Mouse (Mus musculus): ENCODE results near the gene Plekha7. TPM values are rescaled to one million over a fixed set of nuclear protein-coding genes. Genes with fewer than 3 reads are reported as not detected.
A peak's percentile ranks its signal among the peaks of the same experiment; 100 is the strongest.

The Plekha7 gene
- total and polyA plus RNA-seq, 2 experiments from 2014 or later: 9.0 to 20.9 TPM

- Histone ChIP-seq H3K9ac (replicated peaks; ENCODE audit: low read length, poor library complexity, severe bottlenecking) (no peak overlapping the region), H3K4me3 (ENCODE audit: low read depth, low read length) (no peak overlapping the region), H3K4me1 (ENCODE audit: insufficient read depth, low read length) (peaks cover 4% of the 10 kb centered on the region; the same call in 1 of the 2 replicates), H3K27me3 (ENCODE audit: insufficient read depth, low read length) (no peaks in the 10 kb centered on the region), H3K9me3 (ENCODE audit: low read length) (0 out of 2 replicates have a peak, but pooled peaks cover 4% of the 10 kb centered on the region), H3K36me3 (ENCODE audit: insufficient read depth, low read length) (no peaks in the 10 kb centered on the region), H3K27ac (ENCODE audit: low read depth, low read length) (no peak overlapping the region), H3K4me2 (ENCODE audit: low read depth, low read length, poor library complexity, severe bottlenecking) (no peak overlapping the region)
- 86% methylated on average over 12 of the region's 12 CpGs for WGBS
- ATAC-seq (ENCODE audit: low FRiP score) (no peak), DNase-seq (ENCODE audit: low spot score) (no peak)
- no peak for TF ChIP-seq CTCF (IDR thresholded peaks at IDR 0.05)
Measured at GRCm38 (mm10) chr7:116220103-116220707, 88.0 kb downstream of the Plekha7 start.

GRCm38 (mm10) chr7:116217747-116218146 is 90.4 kb downstream of the Plekha7 start:
- no peak for ATAC-seq (ENCODE audit: low FRiP score)

GRCm38 (mm10) chr7:116211904-116212303 is 96.3 kb downstream of the Plekha7 start:
- 21% methylated on average over 9 of the region's 9 CpGs for WGBS
- Histone ChIP-seq H3K27me3 (ENCODE audit: insufficient read depth, low read length) (no peaks in the 10 kb centered on the region), H3K4me2 (ENCODE audit: low read depth, low read length, poor library complexity, severe bottlenecking) (no peak overlapping the region), H3K9ac (replicated peaks; ENCODE audit: low read length, poor library complexity, severe bottlenecking) (no peak overlapping the region), H3K4me3 (ENCODE audit: low read depth, low read length) (no peak overlapping the region), H3K4me1 (ENCODE audit: insufficient read depth, low read length) (peaks cover 17% of the 10 kb centered on the region; the same call in 1 of the 2 replicates), H3K9me3 (ENCODE audit: low read length) (0 out of 2 replicates have a peak, but pooled peaks cover 4% of the 10 kb centered on the region), H3K27ac (ENCODE audit: low read depth, low read length) (no peak overlapping the region; the same call in 1 of the 2 replicates), H3K36me3 (ENCODE audit: insufficient read depth, low read length) (no peaks in the 10 kb centered on the region)
- no peak for TF ChIP-seq CTCF (IDR thresholded peaks at IDR 0.05)
- DNase-seq (ENCODE audit: low spot score) (no peak), ATAC-seq (ENCODE audit: low FRiP score) (no peak)

More at GRCm38 (mm10) chr7:116217747-116218146, 90.4 kb downstream of the Plekha7 start:
- Histone ChIP-seq H3K4me2 (ENCODE audit: low read depth, low read length, poor library complexity, severe bottlenecking) (no peak overlapping the region), H3K27me3 (ENCODE audit: insufficient read depth, low read length) (no peaks in the 10 kb centered on the region), H3K9me3 (ENCODE audit: low read length) (0 out of 2 replicates have a peak, but pooled peaks cover 4% of the 10 kb centered on the region), H3K4me1 (ENCODE audit: insufficient read depth, low read length) (peaks cover 4% of the 10 kb centered on the region; the same call in 1 of the 2 replicates), H3K4me3 (ENCODE audit: low read depth, low read length) (no peak overlapping the region), H3K27ac (ENCODE audit: low read depth, low read length) (no peak overlapping the region), H3K36me3 (ENCODE audit: insufficient read depth, low read length) (no peaks in the 10 kb centered on the region), H3K9ac (replicated peaks; ENCODE audit: low read length, poor library complexity, severe bottlenecking) (no peak overlapping the region)
- no peak for TF ChIP-seq CTCF (IDR thresholded peaks at IDR 0.05)
- DNase-seq (ENCODE audit: low spot score): no peak
- 92% methylated on average over 7 of the region's 7 CpGs for WGBS

DNA sequence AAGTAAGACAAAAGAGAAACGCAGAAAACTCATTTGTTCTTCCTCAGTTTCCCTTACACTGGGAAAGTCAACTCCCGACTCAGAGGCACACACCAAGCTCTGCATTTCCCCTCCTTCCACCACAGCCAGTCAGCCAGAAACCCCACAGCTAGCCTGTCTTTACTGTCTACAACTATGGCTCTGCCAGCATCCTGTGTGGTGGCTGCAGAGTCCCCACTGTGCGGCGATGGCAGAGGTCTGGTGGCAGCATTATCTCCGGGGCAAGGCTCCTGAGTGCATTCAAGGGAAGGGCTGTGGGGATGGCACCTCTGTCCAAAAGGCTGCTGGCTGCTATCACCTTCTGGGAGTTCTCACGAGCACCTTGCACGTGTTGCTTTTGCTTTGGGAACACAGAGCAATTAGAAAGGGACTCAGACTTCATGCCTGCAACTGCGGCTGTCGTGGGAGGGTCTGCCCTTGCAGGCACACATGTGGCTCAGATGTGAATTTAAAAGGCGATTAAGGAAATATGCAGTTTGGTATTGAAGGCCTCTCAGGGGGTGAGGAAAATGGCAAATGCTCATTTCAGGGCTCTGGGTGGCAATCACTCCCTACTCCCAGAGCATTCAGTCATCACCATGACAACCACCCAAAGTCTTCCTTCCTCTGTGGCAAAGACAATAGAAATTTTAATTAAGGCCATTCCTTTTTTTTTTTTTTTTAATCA is 98.1 kb downstream of the Plekha7 start:
- no peak overlapping the region for H3K4me3 ChIP-seq (ENCODE audit: low read depth, low read length)
- H3K4me1 ChIP-seq (ENCODE audit: insufficient read depth, low read length): peaks cover 17% of the 10 kb centered on the region; the same call in 1 of the 2 replicates
- H3K4me2 ChIP-seq (ENCODE audit: low read depth, low read length, poor library complexity, severe bottlenecking): no peak overlapping the region
- no peak for TF ChIP-seq CTCF (IDR thresholded peaks at IDR 0.05)
- DNase-seq (ENCODE audit: low spot score): peak; percentile 52
- 19% methylated on average over 10 of the region's 10 CpGs for WGBS
- no peak overlapping the region for H3K9ac ChIP-seq (replicated peaks; ENCODE audit: low read length, poor library complexity, severe bottlenecking)
- no peaks in the 10 kb centered on the region for H3K9me3 ChIP-seq (ENCODE audit: low read length)
- peak overlapping the region; percentile 38; the same call in 1 of the 2 replicates for H3K27ac ChIP-seq (ENCODE audit: low read depth, low read length)
- ATAC-seq (ENCODE audit: low FRiP score): no peak
- H3K36me3 ChIP-seq (ENCODE audit: insufficient read depth, low read length): no peaks in the 10 kb centered on the region
- H3K27me3 ChIP-seq (ENCODE audit: insufficient read depth, low read length): no peaks in the 10 kb centered on the region

- ATAC-seq (ENCODE audit: low FRiP score) (no peak), DNase-seq (ENCODE audit: low spot score) (no peak)
- H3K27ac ChIP-seq (ENCODE audit: low read depth, low read length): no peak overlapping the region
- H3K4me1 ChIP-seq (ENCODE audit: insufficient read depth, low read length): peaks cover 17% of the 10 kb centered on the region; the same call in 1 of the 2 replicates
- H3K4me2 ChIP-seq (ENCODE audit: low read depth, low read length, poor library complexity, severe bottlenecking): no peak overlapping the region
- no peak overlapping the region for H3K4me3 ChIP-seq (ENCODE audit: low read depth, low read length)
- no peaks in the 10 kb centered on the region for H3K9me3 ChIP-seq (ENCODE audit: low read length)
- no peaks in the 10 kb centered on the region for H3K36me3 ChIP-seq (ENCODE audit: insufficient read depth, low read length)
- no peak for TF ChIP-seq CTCF (IDR thresholded peaks at IDR 0.05)
- no peak overlapping the region for H3K9ac ChIP-seq (replicated peaks; ENCODE audit: low read length, poor library complexity, severe bottlenecking)
- no peaks in the 10 kb centered on the region for H3K27me3 ChIP-seq (ENCODE audit: insufficient read depth, low read length)
- WGBS: 37% methylated on average over 8 of the region's 8 CpGs
Measured at GRCm38 (mm10) chr7:116208880-116209279, 99.3 kb downstream of the Plekha7 start.

Measured in midbrain, postnatal 0 days (tissue).